Mouse (Mus musculus): ENCODE results near the gene Syn1. TPM values are rescaled to one million over a fixed set of nuclear protein-coding genes. Genes with fewer than 3 reads are reported as not detected.

Syn1 gene
- total RNA-seq (2015) (2.1 TPM in 2 replicates), total RNA-seq (2017) (0.16 TPM in 1 of 2 replicates, not detected in the other)

DNA sequence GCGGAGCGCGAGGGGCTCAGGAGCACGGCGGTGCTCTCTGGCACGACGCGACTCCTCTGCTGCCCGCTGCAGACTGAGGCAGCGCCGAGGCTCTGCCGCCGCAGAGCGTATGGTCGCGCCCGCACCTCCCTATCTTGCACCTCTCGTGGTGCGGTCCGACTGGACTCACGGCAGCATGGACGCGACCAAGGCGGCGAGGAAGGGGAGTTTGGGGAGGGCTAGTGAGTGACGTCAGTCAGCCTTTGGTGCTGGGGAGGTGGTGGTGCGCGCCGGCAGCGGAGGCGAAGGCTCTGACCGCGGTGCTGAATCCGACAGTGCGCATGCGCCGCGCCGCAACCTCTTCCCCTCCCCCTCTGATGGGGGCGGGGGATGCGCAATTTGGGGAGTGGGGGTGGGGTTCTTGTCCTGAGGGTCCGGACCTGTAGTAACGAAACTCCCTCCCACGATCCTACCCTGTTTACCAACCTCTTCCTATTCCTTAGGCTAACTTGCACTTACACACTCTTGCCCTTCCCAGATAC lies at the start of gene Syn1:
TSS of gene Syn1 (minus strand) at position 161 of the 521 bp plus-strand sequence.
- peak; percentile 100 for ATAC-seq (ENCODE audit: poor library complexity, severe bottlenecking)

- ATAC-seq (ENCODE audit: poor library complexity, severe bottlenecking) = peak; percentile 98
Measured at GRCm38 (mm10) chrX:20961477-20962378, 40.9 kb upstream of the Syn1 start, which contains the start of gene Uxt. Gene Uxt (minus strand): TSS chrX:20962017.

DNA sequence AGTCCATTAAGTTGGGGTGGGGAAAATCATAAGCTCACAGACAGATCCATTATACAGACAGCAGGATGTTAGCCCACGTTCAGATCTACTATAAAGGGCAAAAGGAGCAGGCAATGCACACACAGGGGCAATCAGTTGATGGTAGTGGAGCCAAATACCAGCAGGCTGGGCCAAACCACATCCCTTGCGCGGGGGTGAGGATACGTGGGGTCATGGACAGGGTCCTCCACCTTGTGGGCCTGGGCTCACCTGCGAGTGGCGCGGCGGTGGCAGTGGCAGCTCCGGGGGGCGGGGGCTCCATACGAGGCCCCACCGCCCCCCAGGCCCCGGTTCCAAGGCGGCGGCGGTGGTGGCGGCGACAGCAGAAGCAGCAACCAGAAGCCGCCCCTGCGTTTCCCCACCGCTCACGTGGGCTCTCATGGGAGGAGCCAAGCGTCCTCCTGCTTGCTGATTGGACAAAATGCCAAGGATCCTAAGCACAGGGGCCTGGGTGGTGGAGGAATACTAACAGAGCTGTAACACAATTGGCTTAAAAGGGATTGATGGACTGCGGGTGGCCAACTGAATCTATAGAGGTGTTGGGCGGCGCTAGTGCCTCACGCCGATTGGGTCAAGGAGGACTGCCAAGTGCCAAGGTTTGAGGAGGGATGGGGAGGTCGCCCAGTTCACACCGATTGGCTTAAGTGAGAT lies 29.5 kb upstream of the Syn1 start, which contains the start of gene Elk1:
TSS of gene Elk1 (minus strand) at position 418 of the 690 bp plus-strand sequence.
- peak; percentile 99 for ATAC-seq (ENCODE audit: poor library complexity, severe bottlenecking)

GRCm38 (mm10) chrX:20946055-20946454 lies 25.3 kb upstream of the Syn1 start:
- 0 out of 2 replicates have a peak, but pooled peaks have one; percentile 34 for ATAC-seq (ENCODE audit: poor library complexity, severe bottlenecking)

DNA sequence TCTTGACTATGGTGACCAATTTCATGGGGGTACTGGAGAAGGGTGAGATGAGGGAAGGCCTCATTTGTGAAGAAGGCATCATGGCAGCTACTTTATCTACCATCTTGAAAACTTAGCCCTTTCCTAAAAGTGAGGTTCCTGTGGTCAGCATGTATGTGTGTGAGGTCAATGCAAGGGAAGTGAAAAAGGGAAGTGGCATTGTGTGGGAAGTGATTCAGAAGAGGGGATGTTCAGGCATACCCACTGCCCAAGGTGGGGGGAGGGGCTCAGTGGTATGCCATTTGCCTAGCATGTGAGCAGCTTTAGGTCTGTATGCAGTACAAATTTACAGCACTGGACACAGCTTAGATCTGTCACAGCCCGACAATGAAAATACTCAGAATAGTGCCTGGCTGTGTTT lies 11.2 kb upstream of the Syn1 start:
- peak; percentile 81 for ATAC-seq (ENCODE audit: poor library complexity, severe bottlenecking)

- ATAC-seq (ENCODE audit: poor library complexity, severe bottlenecking) = peak; percentile 91
Measured at GRCm38 (mm10) chrX:20931364-20931763, 10.6 kb upstream of the Syn1 start, which contains the start of gene Cfp. Gene Cfp (minus strand): TSS chrX:20931555.

GRCm38 (mm10) chrX:20929859-20930258 lies 9.1 kb upstream of the Syn1 start:
- peak; percentile 24; the same call in 1 of the 2 replicates for ATAC-seq (ENCODE audit: poor library complexity, severe bottlenecking)

DNA sequence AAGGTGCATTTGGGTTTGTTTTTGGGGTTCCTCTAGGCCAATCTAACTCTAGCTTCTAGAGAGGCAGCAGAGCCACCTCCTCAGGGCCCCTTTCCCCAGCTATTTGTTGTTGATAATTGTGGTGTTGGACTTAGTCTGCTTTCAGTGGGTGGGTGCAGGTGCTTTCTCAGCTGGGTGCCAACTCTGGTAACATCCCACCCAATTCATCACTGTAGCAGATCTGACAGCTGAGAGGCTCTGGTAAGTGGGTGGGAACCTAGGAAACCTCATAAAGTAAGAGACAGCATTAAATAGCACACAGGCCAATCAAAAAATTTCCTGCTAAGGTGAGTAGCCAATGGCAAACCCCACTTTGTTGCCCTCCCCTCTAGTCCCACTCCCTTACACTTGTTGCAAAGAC lies 4.2 kb upstream of the Syn1 start:
- ATAC-seq (ENCODE audit: poor library complexity, severe bottlenecking) = no peak

DNA sequence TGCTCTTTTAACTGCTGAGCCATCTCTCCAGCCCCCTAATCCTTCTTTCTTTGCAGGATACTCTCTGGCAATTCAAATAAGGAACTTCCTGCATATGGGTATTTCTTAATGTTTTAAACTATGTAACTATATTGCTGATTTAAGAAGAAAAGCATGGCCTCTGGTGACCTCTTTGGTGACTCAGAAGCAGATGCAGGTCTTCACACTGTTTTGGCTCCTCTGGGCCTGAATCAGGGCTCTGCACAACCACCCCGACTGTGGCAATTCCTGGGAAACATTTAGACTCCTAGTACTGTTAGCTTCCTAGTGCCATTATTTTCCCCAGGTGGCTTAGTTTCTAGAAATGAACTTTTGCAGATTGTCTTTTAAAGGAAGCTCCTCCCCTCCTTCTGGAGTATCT lies 2.7 kb upstream of the Syn1 start:
- ATAC-seq (ENCODE audit: poor library complexity, severe bottlenecking) = no peak

GRCm38 (mm10) chrX:20921366-20921765 lies 562 bp upstream of the Syn1 start:
- no peak for ATAC-seq (ENCODE audit: poor library complexity, severe bottlenecking)

DNA sequence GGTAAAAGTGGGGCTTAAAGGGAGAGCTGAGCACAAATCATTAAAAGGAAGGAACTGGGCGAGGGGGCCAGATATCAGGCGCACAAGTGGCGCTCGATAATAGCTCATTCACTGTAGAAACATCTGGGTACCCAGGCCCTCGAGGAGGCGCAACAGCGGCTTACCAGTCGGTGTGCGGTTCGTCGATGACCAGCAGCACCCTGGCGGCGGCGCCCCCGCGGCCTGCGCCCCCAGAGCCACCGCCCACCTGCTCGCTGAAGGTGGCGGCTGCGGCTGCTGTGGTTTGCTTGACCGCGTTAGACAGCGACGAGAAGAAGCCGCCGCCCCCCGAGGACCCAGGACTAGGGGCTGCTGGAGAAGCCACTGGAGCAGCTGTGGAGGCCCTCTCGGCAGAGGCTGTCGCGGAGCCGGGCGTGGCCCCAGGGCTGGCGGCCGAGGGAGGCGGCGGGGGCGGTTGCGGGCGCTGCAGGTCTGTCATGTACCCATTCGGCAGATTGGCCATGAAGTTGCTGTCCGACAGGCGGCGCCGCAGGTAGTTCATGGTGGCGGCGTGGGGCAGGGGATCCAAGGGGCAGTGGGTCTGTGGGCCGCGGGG lies 458 bp downstream of the Syn1 start:
- ATAC-seq (ENCODE audit: poor library complexity, severe bottlenecking) = no peak

DNA sequence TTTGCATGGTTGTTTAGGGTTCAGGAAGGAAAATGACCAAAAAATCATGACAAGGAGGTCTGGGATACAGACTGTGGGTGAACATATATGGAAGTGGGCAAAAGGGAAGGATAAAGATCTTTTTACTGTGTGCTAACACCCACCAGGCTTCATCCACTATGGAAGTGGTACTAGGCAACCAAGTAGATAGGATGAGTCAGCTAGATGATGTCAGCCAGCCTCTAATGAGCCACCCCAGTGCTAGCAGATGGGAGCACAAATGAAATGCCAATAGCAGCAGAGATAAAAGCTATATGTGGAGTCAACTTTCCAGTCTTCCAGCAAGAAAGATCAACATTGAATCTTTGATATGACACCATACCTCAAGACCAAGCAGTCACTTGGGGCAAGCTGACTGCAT lies 5.7 kb downstream of the Syn1 start:
- ATAC-seq (ENCODE audit: poor library complexity, severe bottlenecking) = no peak

- no peak for ATAC-seq (ENCODE audit: poor library complexity, severe bottlenecking)
Measured at GRCm38 (mm10) chrX:20913726-20914125, 7.1 kb downstream of the Syn1 start.

GRCm38 (mm10) chrX:20910074-20910473 lies 10.7 kb downstream of the Syn1 start:
- no peak for ATAC-seq (ENCODE audit: poor library complexity, severe bottlenecking)

GRCm38 (mm10) chrX:20875241-20875640 lies 45.6 kb downstream of the Syn1 start:
- ATAC-seq (ENCODE audit: poor library complexity, severe bottlenecking) = no peak

- ATAC-seq (ENCODE audit: poor library complexity, severe bottlenecking) = no peak
Measured at GRCm38 (mm10) chrX:20872928-20873500, 47.8 kb downstream of the Syn1 start.

DNA sequence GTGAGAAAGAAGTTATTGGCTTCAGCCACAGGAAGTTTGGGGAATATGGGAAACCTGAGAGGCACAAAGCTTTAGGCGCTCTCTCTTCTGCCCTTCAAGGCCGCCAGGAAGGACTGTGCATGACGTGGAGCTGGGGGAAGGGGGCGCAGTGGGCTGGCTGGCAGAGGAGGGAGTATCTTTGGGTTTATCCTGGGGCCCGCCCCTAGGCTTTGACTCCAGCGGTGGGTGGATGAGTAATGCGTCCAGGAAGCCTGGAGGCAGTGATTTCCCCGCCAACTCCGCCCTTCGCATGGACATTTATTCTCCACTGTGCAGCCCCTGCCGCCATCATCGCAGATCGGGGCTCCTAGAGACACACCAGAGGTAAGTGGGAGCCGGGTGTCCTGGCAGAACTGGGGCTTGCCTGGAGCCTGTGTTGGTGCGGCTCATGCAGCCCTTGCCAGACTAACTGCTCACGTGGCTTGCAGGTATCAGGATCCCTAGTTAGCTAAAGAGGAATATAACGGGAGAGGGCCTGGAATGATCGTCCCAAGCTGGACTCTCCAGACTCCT lies 50.8 kb downstream of the Syn1 start, which contains the start of gene Timp1:
TSS of gene Timp1 (plus strand) at position 205 of the 552 bp plus-strand sequence.
- no peak for ATAC-seq (ENCODE audit: poor library complexity, severe bottlenecking)

GRCm38 (mm10) chrX:20869203-20869602 lies 51.6 kb downstream of the Syn1 start:
- no peak for ATAC-seq (ENCODE audit: poor library complexity, severe bottlenecking)

GRCm38 (mm10) chrX:20868091-20868490 lies 52.7 kb downstream of the Syn1 start:
- no peak for ATAC-seq (ENCODE audit: poor library complexity, severe bottlenecking)

All from megakaryocyte, adult 5-6 weeks (primary cell).